Mouse (Mus musculus) lung, embryonic 14.5 days (tissue): ENCODE data around the gene Ak1. TPM values are rescaled to one million over a fixed set of nuclear protein-coding genes. Genes with fewer than 3 reads are reported as not detected.

Experiments used
- ATAC-seq: fragments of 200-750 bp; cut with Nextera tagmentation; 2 replicates; pipeline ENCODE4 v1.8.0; 2017; ENCODE audit warnings: mild to moderate bottlenecking, moderate TSS enrichment, moderate library complexity; ENCODE audit not compliant: insufficient read depth
- DNase-seq: peaks from one replicate; pipeline ENCODE4 v3.0.0-alpha.2; 2015
- H3K27ac ChIP-seq: fragments of 300-500 bp; sonication (generic); 2 replicates; pipeline ENCODE4 v1.5.1; 2014; ENCODE audit warnings: low read depth, mild to moderate bottlenecking, moderate library complexity
- H3K27me3 ChIP-seq: fragments of 300-500 bp; sonication (generic); 2 replicates; pipeline ENCODE4 v1.6.1; 2014; ENCODE audit warnings: low read length, control low read depth; ENCODE audit not compliant: insufficient read depth
- H3K36me3 ChIP-seq: fragments of 300-500 bp; sonication (generic); 2 replicates; pipeline ENCODE4 v1.6.1; 2014; ENCODE audit warnings: control low read depth; ENCODE audit not compliant: insufficient read depth
- H3K4me1 ChIP-seq: fragments of 300-500 bp; sonication (generic); 2 replicates; pipeline ENCODE4 v1.6.1; 2014; ENCODE audit warnings: antibody characterized with exemption, control low read depth; ENCODE audit not compliant: insufficient read depth
- H3K4me2 ChIP-seq: fragments of 300-500 bp; sonication (generic); 2 replicates; pipeline ENCODE4 v1.6.1; 2014; ENCODE audit warnings: mild to moderate bottlenecking
- H3K4me3 ChIP-seq: fragments of 300-500 bp; sonication (generic); 2 replicates; pipeline ENCODE4 v1.5.1; 2014; ENCODE audit warnings: low read depth, low read length
- H3K9ac ChIP-seq: fragments of 300-500 bp; sonication (generic); 2 replicates; pipeline ENCODE4 v1.6.1; 2014
- H3K9me3 ChIP-seq: fragments of 300-500 bp; sonication (generic); 2 replicates; pipeline ENCODE4 v1.6.1; 2016; ENCODE audit warnings: low read depth, low read length, control low read depth
- CTCF ChIP-seq: IDR thresholded peaks from 2 replicates; pipeline ENCODE4 v1.5.1; 2016; ENCODE audit warnings: antibody characterized with exemption, low read depth
- WGBS: fragments of 180-500 bp; shearing (Covaris S2); extraction: QIAGEN DNeasy Blood & Tissue Kit; methylation state at CpG from one replicate; pipeline ENCODE4 v1.1.7; 2014; 5-methylcytosine and 5-hydroxymethylcytosine counted together
- polyA plus RNA-seq: library from polyadenylated mRNA; unstranded; fragments of >200 nt; fragmentation: Nextera tagmentation; extraction: Ambion mirVana; gene quantifications from 2 replicates; pipeline ENCODE4 v1.2.1, GENCODE M21; 2014

Gene Ak1
- polyA plus RNA-seq, 1 experiment from 2014 or later, result 34.3 TPM

DNA sequence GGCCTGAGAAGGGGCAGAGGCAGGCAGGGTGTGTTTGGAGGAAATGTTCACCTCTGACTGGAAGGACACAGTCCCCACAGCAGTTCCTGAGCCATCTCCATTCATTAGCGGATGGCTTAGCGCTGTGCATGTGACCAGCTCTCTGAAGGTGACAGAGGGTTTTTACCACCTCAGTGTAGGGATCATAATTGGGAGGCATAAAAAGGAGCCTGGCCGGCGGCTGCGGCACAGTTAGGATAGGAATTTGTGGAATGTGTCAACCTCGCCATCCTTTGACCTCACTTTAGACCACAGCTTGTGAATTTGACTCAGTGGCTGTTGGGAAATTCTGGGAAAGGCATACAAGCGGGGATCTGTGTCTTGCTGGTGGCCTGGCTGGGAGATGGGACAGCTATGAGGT is 32.2 kb downstream of the Ak1 start:
- ATAC-seq, result no peak
- H3K4me1 ChIP-seq, result peaks cover 22% of the 10 kb centered on the region; the same call in 1 of the 2 replicates
- peak overlapping the region; percentile 12; the same call in 1 of the 2 replicates for H3K4me2 ChIP-seq
- no peaks in the 10 kb centered on the region for H3K27me3 ChIP-seq
- H3K4me3 ChIP-seq, result no peak overlapping the region
- no peak overlapping the region for H3K9ac ChIP-seq
- 20% methylated on average over 7 of the region's 7 CpGs for WGBS
- no peak for TF ChIP-seq CTCF
- no peaks in the 10 kb centered on the region for H3K9me3 ChIP-seq
- peaks cover 20% of the 10 kb centered on the region; the same call in 1 of the 2 replicates for H3K36me3 ChIP-seq
- peak overlapping the region; percentile 21; the same call in 1 of the 2 replicates for H3K27ac ChIP-seq
- DNase-seq, result peak; percentile 51

DNA sequence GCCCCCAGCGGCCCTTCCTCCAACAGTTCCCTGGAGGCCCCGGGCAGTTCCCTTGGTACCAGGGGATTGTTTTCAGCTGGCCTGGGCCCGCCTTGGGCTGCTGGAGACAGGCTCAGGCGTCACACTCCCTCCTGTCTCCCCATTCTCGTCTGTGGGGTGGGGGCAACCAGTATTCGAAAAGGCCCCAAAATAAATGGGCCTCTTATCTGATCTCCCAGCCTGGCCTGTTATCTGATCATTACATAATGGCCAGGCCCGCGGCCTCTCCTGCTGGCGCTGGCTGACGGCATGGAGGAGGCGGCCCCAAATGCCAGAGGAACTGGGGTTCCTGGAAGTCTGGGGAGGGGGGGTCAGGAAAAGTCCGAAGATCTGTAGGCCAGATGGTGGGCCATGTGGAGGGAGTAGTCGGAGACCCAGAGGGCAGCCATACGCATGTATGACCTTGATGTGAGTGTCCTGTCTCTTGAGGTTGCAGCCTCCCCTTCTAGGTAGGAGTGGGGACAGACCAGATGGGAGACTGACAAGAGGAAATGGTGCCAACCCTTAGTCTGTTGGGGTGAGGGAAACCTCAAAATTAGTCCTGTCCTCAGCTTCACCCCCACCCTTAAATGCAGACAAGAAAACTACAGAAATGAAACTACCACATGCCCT is 33.3 kb downstream of the Ak1 start:
- peaks cover 22% of the 10 kb centered on the region; the same call in 1 of the 2 replicates for H3K4me1 ChIP-seq
- H3K4me2 ChIP-seq, result peak overlapping the region; percentile 2
- H3K9ac ChIP-seq, result no peak overlapping the region
- H3K27me3 ChIP-seq, result no peaks in the 10 kb centered on the region
- DNase-seq (peak; percentile 26), ATAC-seq (peak; percentile 28; the same call in 1 of the 2 replicates)
- TF ChIP-seq CTCF, result no peak
- H3K36me3 ChIP-seq, result peaks cover 24% of the 10 kb centered on the region; the same call in 1 of the 2 replicates
- H3K27ac ChIP-seq, result peak overlapping the region; percentile 80
- H3K9me3 ChIP-seq, result no peaks in the 10 kb centered on the region
- H3K4me3 ChIP-seq, result no peak overlapping the region
- 40% methylated on average over 14 of the region's 14 CpGs for WGBS

DNA sequence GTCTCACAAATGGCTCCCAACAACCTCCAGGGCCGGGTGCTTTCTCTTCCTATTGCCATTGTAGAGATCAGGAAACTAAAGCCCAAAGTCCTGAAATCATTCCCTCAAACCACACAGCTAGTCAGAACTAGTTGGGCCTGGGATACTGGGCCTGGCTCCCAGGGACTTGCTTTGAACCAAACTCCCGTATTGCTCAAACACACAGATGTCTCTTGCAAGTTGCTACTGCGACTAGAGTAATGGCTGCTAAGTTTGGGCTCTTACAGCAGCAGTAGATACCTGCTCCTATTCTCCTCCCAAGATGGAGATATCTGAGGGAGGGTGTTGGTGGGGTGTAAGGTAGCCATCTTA is 33.8 kb downstream of the Ak1 start:
- 77% methylated on average over 3 of the region's 3 CpGs for WGBS
- no peak overlapping the region for H3K9ac ChIP-seq
- H3K9me3 ChIP-seq, result no peaks in the 10 kb centered on the region
- H3K4me3 ChIP-seq, result no peak overlapping the region
- H3K27me3 ChIP-seq, result no peaks in the 10 kb centered on the region
- H3K4me1 ChIP-seq, result peaks cover 22% of the 10 kb centered on the region; the same call in 1 of the 2 replicates
- ATAC-seq, result no peak; the same call in 1 of the 2 replicates
- peak overlapping the region; percentile 80 for H3K27ac ChIP-seq
- no peak for TF ChIP-seq CTCF
- no peak overlapping the region for H3K4me2 ChIP-seq
- H3K36me3 ChIP-seq, result peaks cover 24% of the 10 kb centered on the region; the same call in 1 of the 2 replicates
- no peak for DNase-seq

GRCm38 (mm10) chr2:32655826-32656225 is 34.3 kb downstream of the Ak1 start:
- H3K4me3 ChIP-seq, result no peak overlapping the region
- H3K27me3 ChIP-seq, result no peaks in the 10 kb centered on the region
- DNase-seq (peak; percentile 66), ATAC-seq (peak; percentile 75)
- H3K4me1 ChIP-seq, result peaks cover 22% of the 10 kb centered on the region; the same call in 1 of the 2 replicates
- TF ChIP-seq CTCF, result no peak
- WGBS, result 26% methylated on average over 12 of the region's 12 CpGs
- peak overlapping the region; percentile 80 for H3K27ac ChIP-seq
- no peaks in the 10 kb centered on the region for H3K9me3 ChIP-seq
- H3K36me3 ChIP-seq, result peaks cover 21% of the 10 kb centered on the region
- H3K4me2 ChIP-seq, result no peak overlapping the region
- no peak overlapping the region for H3K9ac ChIP-seq

GRCm38 (mm10) chr2:32658873-32659272 is 37.3 kb downstream of the Ak1 start:
- Histone ChIP-seq H3K9ac (no peak overlapping the region), H3K9me3 (no peaks in the 10 kb centered on the region), H3K4me2 (no peak overlapping the region), H3K4me3 (no peak overlapping the region), H3K27me3 (no peaks in the 10 kb centered on the region), H3K36me3 (peaks cover 22% of the 10 kb centered on the region), H3K4me1 (peaks cover 16% of the 10 kb centered on the region; the same call in 1 of the 2 replicates), H3K27ac (no peak overlapping the region)
- TF ChIP-seq CTCF, result no peak
- WGBS, result 80% methylated on average over 2 of the region's 2 CpGs
- ATAC-seq (no peak), DNase-seq (no peak)

DNA sequence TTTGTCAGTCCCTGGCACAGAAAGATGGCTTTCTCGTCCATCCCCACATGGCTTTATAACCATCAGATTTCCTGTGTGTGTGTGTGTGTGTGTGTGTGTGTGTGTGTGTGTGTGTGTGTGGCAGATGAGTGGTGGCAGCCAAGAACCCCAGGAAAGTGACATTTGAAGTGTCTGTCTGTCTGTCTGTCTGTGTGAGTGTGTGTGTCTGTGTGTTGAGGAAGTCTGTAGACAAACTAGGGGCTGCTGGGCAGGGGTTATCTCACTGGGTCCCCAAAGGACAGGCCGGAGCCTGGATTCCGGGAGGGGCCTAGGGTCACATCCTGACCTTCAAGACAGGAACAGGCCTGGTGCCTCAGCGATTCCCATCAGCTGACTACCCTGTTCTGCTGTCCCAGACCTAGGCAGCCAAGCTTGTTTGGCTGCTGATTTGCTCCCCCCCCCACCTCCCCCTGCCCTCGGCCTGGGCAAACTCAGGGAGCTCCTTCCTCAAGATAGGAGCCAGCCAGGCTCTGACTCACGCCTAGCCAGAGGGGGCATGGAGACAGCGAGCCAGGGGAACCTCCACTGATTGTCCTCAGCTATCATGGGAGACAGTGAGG is 40.0 kb downstream of the Ak1 start:
- WGBS, result 16% methylated on average over 7 of the region's 7 CpGs
- H3K27me3 ChIP-seq, result no peaks in the 10 kb centered on the region
- peaks cover 26% of the 10 kb centered on the region for H3K36me3 ChIP-seq
- peak; percentile 32 for DNase-seq
- ATAC-seq, result peak; percentile 50; the same call in 1 of the 2 replicates
- H3K27ac ChIP-seq, result peak overlapping the region; percentile 33; the same call in 1 of the 2 replicates
- H3K4me1 ChIP-seq, result no peaks in the 10 kb centered on the region
- no peak overlapping the region for H3K4me3 ChIP-seq
- no peak overlapping the region for H3K9ac ChIP-seq
- no peaks in the 10 kb centered on the region for H3K9me3 ChIP-seq
- H3K4me2 ChIP-seq, result no peak overlapping the region
- no peak for TF ChIP-seq CTCF

DNA sequence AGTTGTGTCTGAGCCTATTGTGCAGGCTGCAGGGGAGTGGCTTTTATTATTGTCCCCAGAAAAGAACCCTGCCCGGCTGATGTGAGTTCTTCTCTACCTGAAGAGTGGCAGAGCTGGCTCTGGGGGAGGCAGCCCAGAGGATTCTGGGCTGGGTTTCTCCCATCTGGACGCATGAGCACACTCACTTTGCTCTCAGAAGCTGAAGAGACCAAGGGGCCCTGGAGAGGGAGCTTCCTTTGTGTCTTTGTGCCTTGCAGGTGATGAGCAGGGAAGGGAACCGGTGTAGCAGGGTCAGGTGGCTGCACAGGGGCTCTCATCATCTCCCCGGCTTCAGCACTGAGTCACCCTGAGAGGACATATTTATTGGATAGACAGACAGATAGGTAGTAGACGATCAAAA is 40.7 kb downstream of the Ak1 start:
- peak overlapping the region; percentile 33; the same call in 1 of the 2 replicates for H3K27ac ChIP-seq
- no peaks in the 10 kb centered on the region for H3K27me3 ChIP-seq
- ATAC-seq (no peak), DNase-seq (no peak)
- peaks cover 26% of the 10 kb centered on the region for H3K36me3 ChIP-seq
- H3K4me3 ChIP-seq, result no peak overlapping the region
- TF ChIP-seq CTCF, result no peak
- 49% methylated on average over 5 of the region's 5 CpGs for WGBS
- no peaks in the 10 kb centered on the region for H3K9me3 ChIP-seq
- H3K4me1 ChIP-seq, result no peaks in the 10 kb centered on the region
- H3K9ac ChIP-seq, result no peak overlapping the region
- H3K4me2 ChIP-seq, result no peak overlapping the region
